ENCODE assay signal across 19 mouse cellular contexts in genomic region chr7:25121240-25121786, GRCm38 (mm10). TPM values are rescaled to one million over a fixed set of nuclear protein-coding genes. Genes with fewer than 3 reads are reported as not detected.
DNase-seq lines count a peak whose midpoint lies in the region; ATAC-seq and TF ChIP-seq lines count a peak whose summit lies in the region.
"Had no signal": no experiment of that assay in that cellular context is flagged by ENCODE, and none has a peak within 500 bp of the region (broad histone marks: within the 10 kb centered on the region; RNA-seq: fewer than 3 reads in every experiment).

No protein-coding gene starts in this region.

- H3K27ac ChIP-seq in spleen, adult 2 months (ENCODE audit: insufficient read depth, low read length): peak overlapping the region; percentile 89
- H3K27ac ChIP-seq in bone marrow macrophage, adult 2 months (ENCODE audit: insufficient read depth, low read depth, low read length): peak overlapping the region; percentile 70
- H3K27ac ChIP-seq: embryonic facial prominence, embryonic 13.5 days; forebrain, embryonic 13.5 days; heart, embryonic 15.5 days; hindbrain, embryonic 13.5 days; hindbrain, postnatal 0 days had no signal

- H3K36me3 ChIP-seq in spleen, adult 2 months (ENCODE audit: control insufficient read depth, insufficient read depth, low read length): peaks cover 4% of the 10 kb centered on the region; the same call in 1 of the 2 replicates
- H3K36me3 ChIP-seq: embryonic facial prominence, embryonic 13.5 days; heart, embryonic 15.5 days; hindbrain, embryonic 13.5 days had no signal

- no peak for TF ChIP-seq CTCF in spleen, adult 2 months (IDR thresholded peaks at IDR 0.05; ENCODE audit: extremely low read depth, insufficient read depth, insufficient read length, insufficient replicate concordance)
- no peak for TF ChIP-seq CTCF in bone marrow macrophage, adult 2 months (IDR thresholded peaks at IDR 0.05; ENCODE audit: low read depth, low read length)

- WGBS in spleen, adult 2 months: 74% methylated on average over 13 of the region's 13 CpGs

- peak overlapping the region; percentile 44; the same call in 1 of the 2 replicates for H3K4me3 ChIP-seq in spleen, adult 2 months (ENCODE audit: extremely low read depth, insufficient read depth, insufficient read length)
- H3K4me3 ChIP-seq in bone marrow macrophage, adult 2 months (ENCODE audit: insufficient read depth, low read length): peak overlapping the region; percentile 34; the same call in 1 of the 2 replicates
- H3K4me3 ChIP-seq: embryonic facial prominence, embryonic 13.5 days; forebrain, embryonic 13.5 days; heart, embryonic 15.5 days; hindbrain, embryonic 13.5 days had no signal

- no peaks in the 10 kb centered on the region for H3K27me3 ChIP-seq in spleen, adult 2 months (ENCODE audit: control insufficient read depth, insufficient read depth, low read length)
- H3K27me3 ChIP-seq: embryonic facial prominence, embryonic 13.5 days; forebrain, embryonic 13.5 days; hindbrain, embryonic 13.5 days had no signal

- ATAC-seq in CD4-positive, CD25-positive, alpha-beta regulatory T cell, adult 4 months: peak; percentile 15
- ATAC-seq in monocyte, adult 5-6 weeks (replicated peaks; ENCODE audit: insufficient number of reproducible peaks, low FRiP score, low TSS enrichment, poor library complexity, severe bottlenecking): 0 out of 2 replicates have a peak, but pooled peaks have one; percentile 3
- ATAC-seq: forebrain, embryonic 13.5 days; forebrain, postnatal 0 days; hindbrain, postnatal 0 days; intestine, embryonic 16.5 days had no signal

- peaks cover 39% of the 10 kb centered on the region; the same call in 1 of the 2 replicates for H3K4me1 ChIP-seq in spleen, adult 2 months (ENCODE audit: control insufficient read depth, insufficient read depth, insufficient read length)
- H3K4me1 ChIP-seq in bone marrow macrophage, adult 2 months (ENCODE audit: control insufficient read depth, insufficient read depth, low read length): peaks cover 31% of the 10 kb centered on the region
- H3K4me1 ChIP-seq: embryonic facial prominence, embryonic 13.5 days; forebrain, embryonic 13.5 days; hindbrain, embryonic 13.5 days had no signal

- TF ChIP-seq POLR2A in spleen, adult 2 months (IDR thresholded peaks at IDR 0.05; ENCODE audit: low read depth, low read length): no peak
- TF ChIP-seq POLR2A in bone marrow macrophage, adult 2 months (IDR thresholded peaks at IDR 0.05; ENCODE audit: borderline replicate concordance, low read depth, low read length): no peak

- no peak for DNase-seq in spleen, adult 2 months (ENCODE audit: low read depth in 1 of 2, low spot score in 2 of 2)
- no peak for DNase-seq in spleen, adult 18-20 months
- DNase-seq in ovary, postnatal 14 days (ENCODE audit: low spot score): no peak
- no peak for DNase-seq in kidney, adult 9 months
- DNase-seq: adrenal gland, postnatal 10 days; cerebellum, adult 18-20 months; cerebellum, adult 9-11 months; cerebellum, postnatal 36 days; forebrain, postnatal 0 days; gastrocnemius, postnatal 25 days had no signal

RNA-seq across cellular contexts. Expression of gene Zfp574, which starts 48.9 kb away (rescaled TPM):
- 23.7 and 34.7 TPM in 2 replicates for polyA plus RNA-seq in spleen, adult 2 months (2012; rRNA removed)
- polyA plus RNA-seq in CD4-positive, CD25-positive, alpha-beta regulatory T cell, adult 4 months (2017; shearing (Covaris generic)): 10 to 100 TPM; 11.3 to 15.1 TPM
- 9.6 and 9.7 TPM in 2 replicates for polyA plus RNA-seq in bone marrow macrophage, adult 2 months (2012; ENCODE audit: insufficient read depth, insufficient read length, missing spikeins)
- 1.5 to 4.7 TPM (median 3.4 TPM) in 3 replicates for total RNA-seq in monocyte, adult 5-6 weeks (2017)

RNA-seq across cellular contexts. Expression of gene Grik5, which starts 49.2 kb away (rescaled TPM):
- polyA plus RNA-seq in spleen, adult 2 months (2012; rRNA removed): 10.2 and 12.9 TPM in 2 replicates
- 1 to 10 TPM; 4.1 to 4.5 TPM for polyA plus RNA-seq in CD4-positive, CD25-positive, alpha-beta regulatory T cell, adult 4 months (2017; shearing (Covaris generic))
- 1.5 and 2.1 TPM in 2 replicates for polyA plus RNA-seq in bone marrow macrophage, adult 2 months (2012; ENCODE audit: insufficient read depth, insufficient read length, missing spikeins)
- 0.48 to 2.9 TPM in 2 of 3 replicates, not detected in the other for total RNA-seq in monocyte, adult 5-6 weeks (2017)

RNA-seq across cellular contexts. Expression of gene Pou2f2, which starts 58.2 kb away (rescaled TPM):
- polyA plus RNA-seq in spleen, adult 2 months (2012; rRNA removed): 61.7 and 83.3 TPM in 2 replicates
- 10 to 100 TPM; 25.9 to 29.4 TPM for polyA plus RNA-seq in CD4-positive, CD25-positive, alpha-beta regulatory T cell, adult 4 months (2017; shearing (Covaris generic))
- 105 and 121 TPM in 2 replicates for polyA plus RNA-seq in bone marrow macrophage, adult 2 months (2012; ENCODE audit: insufficient read depth, insufficient read length, missing spikeins)
- 35.8 to 70.4 TPM (median 38.0 TPM) in 3 replicates for total RNA-seq in monocyte, adult 5-6 weeks (2017)
